Mouse (Mus musculus) heart, embryonic 10.5 days (tissue): Measurements from ENCODE around the gene Olfr589. TPM values are rescaled to one million over a fixed set of nuclear protein-coding genes. Genes with fewer than 3 reads are reported as not detected.
"Not testable (repeated sequence)": the region's sequence is repeated elsewhere in the genome, so short reads cannot be mapped to it uniquely, and the experiment has no call there.

ENCODE experiments used
- DNase-seq: peaks from one replicate; pipeline ENCODE4 v3.0.0-alpha.2; 2017; ENCODE audit warnings: low spot score
- H3K27ac ChIP-seq: fragments of 300-500 bp; sonication (generic); 2 replicates; pipeline ENCODE4 v1.5.1; 2016; ENCODE audit warnings: mild to moderate bottlenecking
- H3K27me3 ChIP-seq: fragments of 300-500 bp; sonication (generic); 2 replicates; pipeline ENCODE4 v1.6.1; 2016; ENCODE audit warnings: mild to moderate bottlenecking; ENCODE audit not compliant: poor library complexity, insufficient read depth, severe bottlenecking
- H3K36me3 ChIP-seq: fragments of 300-500 bp; sonication (generic); 2 replicates; pipeline ENCODE4 v1.6.1; 2016; ENCODE audit warnings: mild to moderate bottlenecking, moderate library complexity
- H3K4me1 ChIP-seq: fragments of 300-500 bp; sonication (generic); 2 replicates; pipeline ENCODE4 v1.6.1; 2016; ENCODE audit warnings: mild to moderate bottlenecking
- H3K4me3 ChIP-seq: fragments of 300-500 bp; sonication (generic); 2 replicates; pipeline ENCODE4 v1.5.1; 2016; ENCODE audit warnings: mild to moderate bottlenecking, moderate library complexity
- H3K9me3 ChIP-seq: fragments of 300-500 bp; sonication (generic); 2 replicates; pipeline ENCODE4 v1.6.1; 2016; ENCODE audit warnings: mild to moderate bottlenecking, moderate library complexity
- WGBS: fragments of 180-500 bp; shearing (Covaris S2); methylation state at CpG from one replicate; pipeline ENCODE4 v1.1.7; 2016; 5-methylcytosine and 5-hydroxymethylcytosine counted together
- polyA plus RNA-seq: library from polyadenylated mRNA; unstranded; fragments of >200 nt; fragmentation: Nextera tagmentation; extraction: Ambion mirVana; gene quantifications from 2 replicates; pipeline ENCODE4 v1.2.1, GENCODE M21; 2016

Olfr589 gene
- not detected in 2 replicates for polyA plus RNA-seq

DNA sequence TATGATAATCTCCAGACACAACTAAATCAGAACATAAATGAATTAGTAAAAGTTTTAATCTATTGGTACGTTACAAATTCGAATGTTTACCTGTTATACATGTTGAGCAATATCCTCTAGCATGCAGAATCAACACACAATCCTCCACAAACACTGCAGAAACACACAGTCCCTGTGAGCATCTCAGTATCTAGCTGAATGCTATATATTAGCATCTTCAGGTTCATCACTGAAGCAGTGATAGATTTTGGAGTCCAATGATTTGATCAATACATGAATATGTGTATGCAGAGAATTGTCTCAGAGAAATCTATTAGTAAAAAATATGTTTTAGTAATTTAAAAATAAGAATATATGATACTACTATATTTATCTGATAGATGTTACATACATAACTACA lies at the start of gene Olfr589:
TSS of gene Olfr589 (minus strand) at position 101 of the 400 bp plus-strand sequence.
- Histone ChIP-seq H3K4me3 (no peak within 1 kb of the TSS), H3K4me1 (no peaks in the 10 kb centered on the region), H3K36me3 (no peaks in the 10 kb centered on the region), H3K27ac (no peak within 1 kb of the TSS), H3K9me3 (no peaks in the 10 kb centered on the region), H3K27me3 (no peaks in the 10 kb centered on the region)
- 55% methylated on average over 2 of the region's 2 CpGs for WGBS
- DNase-seq: no peak

DNA sequence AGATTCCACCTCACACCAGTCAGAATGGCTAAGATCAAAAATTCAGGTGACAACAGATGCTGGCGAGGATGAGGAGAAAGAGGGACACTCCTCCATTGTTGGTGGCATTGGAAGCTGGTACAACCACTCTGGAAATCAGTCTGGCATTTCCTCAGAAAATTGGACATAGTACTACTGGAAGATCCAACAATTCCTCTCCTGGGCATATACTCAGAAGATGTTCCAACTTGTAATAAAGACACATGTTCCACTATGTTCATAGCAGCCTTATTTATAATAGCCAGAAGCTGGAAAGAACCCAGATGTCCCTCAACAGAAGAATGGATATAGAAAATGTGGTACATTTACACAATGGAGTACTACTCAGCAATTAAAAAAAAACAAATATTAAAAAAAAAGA lies 28.3 kb upstream of the Olfr589 start, which contains the start of gene Olfr592:
TSS of gene Olfr592 (plus strand) at position 301 of the 400 bp plus-strand sequence.
- DNase-seq, H3K27ac ChIP-seq, H3K4me1 ChIP-seq, H3K4me3 ChIP-seq, H3K36me3 ChIP-seq, H3K27me3 ChIP-seq, H3K9me3 ChIP-seq: not testable (repeated sequence)
- WGBS: 73% methylated on average over 1 of the region's 1 CpGs

DNA sequence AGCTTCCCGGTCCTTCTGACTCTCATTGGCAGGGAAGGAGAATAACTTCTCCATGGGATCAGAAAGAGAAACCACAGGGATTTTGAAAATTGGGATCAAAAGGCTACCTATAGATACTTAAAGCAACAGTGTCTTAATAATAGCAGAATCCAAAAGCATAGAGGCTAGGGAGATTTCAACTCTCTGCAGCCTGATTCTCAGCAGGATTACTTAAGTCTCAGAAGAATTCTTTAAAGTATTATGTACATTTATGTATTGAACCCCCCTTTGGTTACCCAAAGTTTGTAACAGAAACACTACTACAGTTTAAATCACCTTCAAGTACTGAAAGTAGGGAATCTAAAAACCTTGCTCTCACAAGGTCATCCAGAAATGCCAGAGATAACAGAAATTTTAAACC lies 22.1 kb upstream of the Olfr589 start, which contains the start of gene Olfr591:
TSS of gene Olfr591 (minus strand) at position 101 of the 400 bp plus-strand sequence.
- Histone ChIP-seq H3K27me3 (no peaks in the 10 kb centered on the region), H3K4me1 (no peaks in the 10 kb centered on the region), H3K36me3 (no peaks in the 10 kb centered on the region), H3K4me3 (no peak within 1 kb of the TSS), H3K27ac (no peak within 1 kb of the TSS), H3K9me3 (no peaks in the 10 kb centered on the region)
- 67% methylated on average over 1 of the region's 1 CpGs for WGBS
- no peak for DNase-seq

DNA sequence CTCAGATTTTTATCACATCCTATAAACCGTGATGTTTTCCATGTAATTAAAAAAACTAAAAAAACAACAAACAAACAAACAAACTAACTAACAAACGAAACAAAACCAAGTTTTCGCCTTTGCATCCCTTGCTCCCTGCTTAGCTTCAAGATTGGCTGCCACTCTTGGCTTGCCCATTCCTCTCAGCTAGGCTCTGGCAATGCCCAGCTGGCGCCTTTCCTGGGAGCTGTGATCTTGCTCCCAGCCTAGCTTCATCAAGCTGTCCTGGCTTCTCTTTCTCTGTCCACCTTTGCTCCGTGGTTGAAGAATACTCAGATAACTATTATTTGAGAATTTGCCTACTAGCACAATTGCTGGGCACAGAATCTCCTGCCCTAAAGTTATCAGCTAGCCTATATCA lies 13.5 kb upstream of the Olfr589 start:
- no peak overlapping the region for H3K4me3 ChIP-seq
- no peak for DNase-seq
- WGBS: 73% methylated on average over 5 of the region's 5 CpGs

DNA sequence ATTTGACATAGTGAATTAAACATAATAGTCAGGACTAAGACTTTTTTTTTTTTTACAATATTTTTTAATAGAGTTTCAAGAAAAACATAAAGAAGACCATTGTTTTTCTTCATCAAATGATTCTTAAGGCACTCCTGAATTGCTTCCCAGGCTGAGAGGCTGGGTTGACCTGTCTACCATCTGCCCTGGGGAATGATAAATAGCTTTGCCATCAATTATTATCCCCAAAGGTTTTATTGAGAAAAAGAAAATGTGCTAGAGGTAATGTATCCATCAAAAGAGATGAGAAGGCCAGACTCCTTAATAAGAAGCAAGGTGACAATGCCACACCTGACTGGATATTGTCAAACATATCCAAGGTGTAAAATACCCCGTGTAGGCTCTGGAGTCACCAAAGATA lies 15.6 kb downstream of the Olfr589 start, which contains the start of gene Olfr588-ps1:
TSS of gene Olfr588-ps1 (plus strand) at position 301 of the 400 bp plus-strand sequence.
- no peak for DNase-seq
- WGBS: 80% methylated on average over 1 of the region's 1 CpGs
- H3K27me3 ChIP-seq: no peaks in the 10 kb centered on the region

More for the DNA sequence above, 13.5 kb upstream of the Olfr589 start:
- Histone ChIP-seq H3K9me3 (no peaks in the 10 kb centered on the region), H3K27ac (no peak overlapping the region), H3K27me3 (no peaks in the 10 kb centered on the region), H3K4me1 (no peaks in the 10 kb centered on the region), H3K36me3 (no peaks in the 10 kb centered on the region)

DNA sequence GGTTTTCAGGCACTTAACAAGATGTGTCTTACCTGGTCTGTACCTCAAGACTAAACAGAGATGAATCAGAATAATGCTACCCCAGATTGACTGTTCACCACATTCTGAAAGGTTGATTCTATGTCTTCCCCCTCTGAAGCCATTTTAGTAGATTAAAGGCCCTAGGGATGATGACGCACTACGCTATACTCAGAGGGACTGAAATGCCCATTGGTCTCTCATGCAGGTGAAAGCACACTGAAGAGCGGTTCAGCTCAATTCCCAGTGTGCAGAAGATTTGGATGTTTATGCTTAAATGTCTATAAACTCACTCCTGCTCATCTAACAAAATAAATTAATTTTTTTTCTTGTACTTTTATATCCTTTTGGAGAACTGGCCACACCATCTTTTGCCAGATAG lies 30.6 kb downstream of the Olfr589 start, which contains the start of gene Olfr586:
TSS of gene Olfr586 (minus strand) at position 101 of the 400 bp plus-strand sequence.
- Histone ChIP-seq H3K4me1 (no peaks in the 10 kb centered on the region), H3K4me3 (no peak within 1 kb of the TSS), H3K36me3 (no peaks in the 10 kb centered on the region), H3K27ac (no peak within 1 kb of the TSS), H3K27me3 (no peaks in the 10 kb centered on the region), H3K9me3 (no peaks in the 10 kb centered on the region)
- WGBS: 82% methylated on average over 3 of the region's 3 CpGs
- no peak for DNase-seq

More for the DNA sequence above, 15.6 kb downstream of the Olfr589 start, which contains the start of gene Olfr588-ps1:
- Histone ChIP-seq H3K27ac (no peak within 1 kb of the TSS), H3K4me3 (no peak within 1 kb of the TSS), H3K9me3 (no peaks in the 10 kb centered on the region), H3K4me1 (no peaks in the 10 kb centered on the region), H3K36me3 (no peaks in the 10 kb centered on the region)

DNA sequence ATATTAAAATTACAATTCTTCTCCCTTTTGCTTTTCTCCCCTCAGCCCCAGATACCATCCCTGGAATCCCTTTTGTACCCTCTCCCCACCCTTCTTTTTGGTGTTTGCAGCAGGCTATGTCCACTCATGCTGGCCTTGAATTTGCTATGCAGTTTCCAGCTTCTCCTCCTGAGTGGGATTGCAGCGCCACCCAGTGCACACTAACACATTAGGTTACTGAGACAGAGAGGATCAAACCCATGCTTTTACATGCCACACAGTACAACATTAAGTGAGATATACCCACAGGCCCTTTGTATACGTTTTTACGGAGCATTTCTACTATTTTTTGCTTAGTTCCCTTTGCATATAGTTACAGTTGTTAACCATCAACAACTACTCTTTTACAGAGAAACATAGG lies 36.8 kb downstream of the Olfr589 start:
- no peaks in the 10 kb centered on the region for H3K9me3 ChIP-seq
- H3K4me3 ChIP-seq: no peak overlapping the region
- H3K36me3 ChIP-seq: no peaks in the 10 kb centered on the region
- no peak overlapping the region for H3K27ac ChIP-seq
- H3K27me3 ChIP-seq: no peaks in the 10 kb centered on the region
- H3K4me1 ChIP-seq: no peaks in the 10 kb centered on the region
- WGBS: 38% methylated on average over 3 of the region's 3 CpGs
- peak; percentile 75 for DNase-seq

Other genes starting within 250 kb of the Olfr589 start
- gene Olfr571, start 238.8 kb downstream of the Olfr589 start, polyA plus RNA-seq: not detected in 2 replicates
- not detected in 2 replicates for gene Olfr572, start 231.9 kb downstream of the Olfr589 start, polyA plus RNA-seq
- gene Olfr573-ps1, start 213.8 kb downstream of the Olfr589 start, polyA plus RNA-seq: not detected in 2 replicates
- not detected in 2 replicates for gene Olfr574, start 207.9 kb downstream of the Olfr589 start, polyA plus RNA-seq
- gene Olfr575, start 197.6 kb downstream of the Olfr589 start, polyA plus RNA-seq: not detected in 2 replicates
- gene Olfr576, start 193.7 kb downstream of the Olfr589 start, polyA plus RNA-seq: not detected in 2 replicates
- gene Olfr577, start 180.4 kb downstream of the Olfr589 start, polyA plus RNA-seq: not detected in 2 replicates
- not detected in 2 replicates for gene Olfr578, start 167.0 kb downstream of the Olfr589 start, polyA plus RNA-seq
- gene Olfr582, start 118.3 kb downstream of the Olfr589 start, polyA plus RNA-seq: not detected in 2 replicates
- gene Olfr583, start 105.1 kb downstream of the Olfr589 start, polyA plus RNA-seq: not detected in 2 replicates
- gene Olfr584, start 74.5 kb downstream of the Olfr589 start, polyA plus RNA-seq: not detected in 2 replicates
- gene Olfr585, start 58.6 kb downstream of the Olfr589 start, polyA plus RNA-seq: not detected in 2 replicates
- gene Olfr586, start 30.7 kb downstream of the Olfr589 start, polyA plus RNA-seq: not detected in 2 replicates
- gene Olfr588-ps1, start 15.5 kb downstream of the Olfr589 start, polyA plus RNA-seq: not detected in 2 replicates
- gene Olfr591, start 22.0 kb upstream of the Olfr589 start, polyA plus RNA-seq: not detected in 2 replicates
- not detected in 2 replicates for gene Olfr592, start 28.4 kb upstream of the Olfr589 start, polyA plus RNA-seq
- gene Olfr593, start 55.5 kb upstream of the Olfr589 start, polyA plus RNA-seq: not detected in 2 replicates
- gene Olfr594, start 60.6 kb upstream of the Olfr589 start, polyA plus RNA-seq: not detected in 2 replicates
- gene Usp17ld, start 96.1 kb upstream of the Olfr589 start, polyA plus RNA-seq: not detected in 2 replicates
- gene Olfr596, start 149.3 kb upstream of the Olfr589 start, polyA plus RNA-seq: not detected in 2 replicates
- gene Olfr597, start 160.0 kb upstream of the Olfr589 start, polyA plus RNA-seq: not detected in 2 replicates
- gene Olfr598, start 167.2 kb upstream of the Olfr589 start, polyA plus RNA-seq: not detected in 2 replicates
- gene Olfr599, start 179.6 kb upstream of the Olfr589 start, polyA plus RNA-seq: not detected in 2 replicates
- gene Olfr600, start 193.3 kb upstream of the Olfr589 start, polyA plus RNA-seq: not detected in 2 replicates
- gene Olfr601, start 206.3 kb upstream of the Olfr589 start, polyA plus RNA-seq: not detected in 2 replicates
- gene Olfr603, start 229.8 kb upstream of the Olfr589 start, polyA plus RNA-seq: not detected in 2 replicates